Mouse (Mus musculus) CH12.LX (cell line): Measurements from ENCODE around the gene Pin4. TPM values are rescaled to one million over a fixed set of nuclear protein-coding genes. Genes with fewer than 3 reads are reported as not detected.

Experiments used
- DNase-seq: peaks from one replicate; pipeline ENCODE4 v3.0.0-alpha.2; 2013; ENCODE audit errors: extremely low read depth
- H3K27ac ChIP-seq: 2 replicates; pipeline ENCODE4 v1.5.1; 2012; ENCODE audit warnings: low read depth, mild to moderate bottlenecking, control low read depth, moderate library complexity; ENCODE audit not compliant: insufficient read depth
- H3K27me3 ChIP-seq: replicated peaks from 2 replicates; pipeline ENCODE3; 2012; ENCODE audit warnings: inconsistent platforms
- H3K36me3 ChIP-seq, 2 experiments: replicated peaks in 1 of 2; 2 replicates each; pipeline versions ENCODE3 to v1.6.1; 2012; ENCODE audit warnings: inconsistent platforms in 1 of 2, low read length in 1 of 2, mild to moderate bottlenecking in 1 of 2, mixed read lengths in 1 of 2, moderate library complexity in 1 of 2; ENCODE audit not compliant: control insufficient read depth in 1 of 2, insufficient read depth in 1 of 2
- H3K4me1 ChIP-seq, 2 experiments: 2 replicates each; pipeline ENCODE4 v1.6.1; 2012; ENCODE audit warnings: inconsistent platforms in 1 of 2, moderate library complexity in 1 of 2; ENCODE audit not compliant: insufficient read depth in 2 of 2, control insufficient read depth in 1 of 2
- H3K4me2 ChIP-seq: 2 replicates; pipeline ENCODE4 v1.6.1; 2012; ENCODE audit warnings: low read depth, mild to moderate bottlenecking, control low read depth; ENCODE audit not compliant: poor library complexity, insufficient read depth, severe bottlenecking
- H3K4me3 ChIP-seq, 3 experiments: fragments of 150-350 bp in 1 of 3; sonication (generic) in 1 of 3; replicated peaks in 1 of 3; 2 replicates each; pipeline versions ENCODE3 to v1.5.1; 2011 to 2012; ENCODE audit warnings: low read depth in 2 of 3, low read length in 2 of 3, mild to moderate bottlenecking in 2 of 3, moderate library complexity in 2 of 3, control low read depth in 1 of 3, improper control_type of control experiment in 1 of 3, inconsistent platforms in 1 of 3, mixed read lengths in 1 of 3; ENCODE audit not compliant: poor library complexity in 1 of 3
- H3K79me2 ChIP-seq: replicated peaks from 2 replicates; pipeline ENCODE4 v1.6.1; 2012; ENCODE audit warnings: mild to moderate bottlenecking, moderate library complexity; ENCODE audit not compliant: control insufficient read depth, poor library complexity, insufficient read depth, severe bottlenecking; ENCODE audit errors: extremely low read depth
- H3K9ac ChIP-seq: 2 replicates; pipeline ENCODE4 v1.6.1; 2012; ENCODE audit warnings: low read depth, mild to moderate bottlenecking, control low read depth, moderate library complexity; ENCODE audit not compliant: insufficient read depth
- H3K9me3 ChIP-seq: replicated peaks from 2 replicates; pipeline ENCODE3; 2012; ENCODE audit warnings: low read length, inconsistent platforms, mixed read lengths
- CHD1 ChIP-seq: IDR thresholded peaks from 2 replicates; pipeline ENCODE4 v1.6.1; 2012; ENCODE audit warnings: low read depth, low read length, improper control_type of control experiment, inconsistent platforms
- CTCF ChIP-seq, 2 experiments: IDR thresholded peaks in 1 of 2; conservative IDR thresholded peaks in 1 of 2; 2 replicates each; pipeline ENCODE4 v1.5.1; 2011 to 2012; ENCODE audit warnings: low read depth in 2 of 2, low read length in 2 of 2, improper control_type of control experiment in 1 of 2, inconsistent platforms in 1 of 2, mild to moderate bottlenecking in 1 of 2, moderate library complexity in 1 of 2
- ELF1 ChIP-seq: IDR thresholded peaks from 2 replicates; pipeline ENCODE4 v1.6.1; 2014; ENCODE audit warnings: low read depth, mild to moderate bottlenecking, inconsistent platforms, low read length, improper control_type of control experiment
- EP300 ChIP-seq: IDR thresholded peaks from 2 replicates; pipeline ENCODE4 v1.6.1; 2011; ENCODE audit warnings: low read length, improper control_type of control experiment
- ETS1 ChIP-seq: conservative IDR thresholded peaks from 2 replicates; pipeline ENCODE4 v1.6.1; 2012; ENCODE audit warnings: low read depth, mild to moderate bottlenecking, inconsistent platforms, low read length, improper control_type of control experiment, moderate library complexity
- HCFC1 ChIP-seq: IDR thresholded peaks from 2 replicates; pipeline ENCODE4 v1.6.1; 2012; ENCODE audit warnings: low read depth, mild to moderate bottlenecking, inconsistent platforms, low read length, improper control_type of control experiment
- IRF4 ChIP-seq: IDR thresholded peaks from 2 replicates; pipeline ENCODE4 v1.6.1; 2014; ENCODE audit warnings: low read depth, mild to moderate bottlenecking, inconsistent platforms, low read length, improper control_type of control experiment
- KAT2A ChIP-seq: IDR thresholded peaks from 2 replicates; pipeline ENCODE4 v1.6.1; 2012; ENCODE audit warnings: low read length, improper control_type of control experiment, inconsistent platforms; ENCODE audit not compliant: insufficient replicate concordance
- MAFK ChIP-seq: IDR thresholded peaks from 2 replicates; pipeline ENCODE4 v1.6.1; 2011; ENCODE audit warnings: low read length, improper control_type of control experiment; ENCODE audit not compliant: insufficient replicate concordance
- MAX ChIP-seq: IDR thresholded peaks from 2 replicates; pipeline ENCODE4 v1.6.1; 2011; ENCODE audit warnings: low read length, improper control_type of control experiment
- MEF2A ChIP-seq: IDR thresholded peaks from 2 replicates; pipeline ENCODE4 v1.6.1; 2014; ENCODE audit warnings: low read depth, mild to moderate bottlenecking, inconsistent platforms, low read length, improper control_type of control experiment, borderline replicate concordance
- MYC ChIP-seq: IDR thresholded peaks from 2 replicates; pipeline ENCODE4 v1.6.1; 2011; ENCODE audit warnings: low read depth, mild to moderate bottlenecking, improper control_type of control experiment, low read length
- NELFE ChIP-seq: IDR thresholded peaks from 2 replicates; pipeline ENCODE4 v1.6.1; 2011; ENCODE audit warnings: low read depth, low read length, improper control_type of control experiment
- NRF1 ChIP-seq: IDR thresholded peaks from 2 replicates; pipeline ENCODE4 v1.6.1; 2014; ENCODE audit warnings: low read depth, mild to moderate bottlenecking, inconsistent platforms, low read length, improper control_type of control experiment, moderate library complexity
- PAX5 ChIP-seq: IDR thresholded peaks from 2 replicates; pipeline ENCODE4 v1.6.1; 2012; ENCODE audit warnings: low read length, inconsistent platforms, mixed read lengths
- POLR2AphosphoS2 ChIP-seq: IDR thresholded peaks from 2 replicates; pipeline ENCODE4 v1.6.1; 2011; ENCODE audit warnings: low read depth, low read length, improper control_type of control experiment
- RAD21 ChIP-seq: IDR thresholded peaks from 2 replicates; pipeline ENCODE4 v1.6.1; 2011; ENCODE audit warnings: low read depth, mild to moderate bottlenecking, low read length, improper control_type of control experiment, moderate library complexity
- SMC3 ChIP-seq: IDR thresholded peaks from 2 replicates; pipeline ENCODE4 v1.6.1; 2011; ENCODE audit warnings: low read depth, low read length, improper control_type of control experiment
- TBP ChIP-seq: conservative IDR thresholded peaks from 2 replicates; pipeline ENCODE4 v1.6.1; 2011; ENCODE audit warnings: low read depth, low read length, improper control_type of control experiment
- UBTF ChIP-seq: IDR thresholded peaks from 2 replicates; pipeline ENCODE4 v1.6.1; 2012; ENCODE audit warnings: low read depth, mild to moderate bottlenecking, inconsistent platforms, low read length, improper control_type of control experiment, moderate library complexity
- USF1 ChIP-seq: IDR thresholded peaks from 2 replicates; pipeline ENCODE4 v1.6.1; 2014; ENCODE audit warnings: low read depth, mild to moderate bottlenecking, inconsistent platforms, low read length, improper control_type of control experiment
- USF2 ChIP-seq: conservative IDR thresholded peaks from 2 replicates; pipeline ENCODE4 v1.6.1; 2011; ENCODE audit warnings: low read depth, low read length, improper control_type of control experiment
- ZKSCAN1 ChIP-seq: IDR thresholded peaks from 2 replicates; pipeline ENCODE4 v1.6.1; 2012; ENCODE audit warnings: low read depth, inconsistent platforms, low read length, improper control_type of control experiment, borderline replicate concordance
- ZMIZ1 ChIP-seq: IDR thresholded peaks from 2 replicates; pipeline ENCODE4 v1.6.1; 2012; ENCODE audit warnings: low read depth, mild to moderate bottlenecking, inconsistent platforms, low read length, improper control_type of control experiment
- dilution Hi-C: fragments of 300-500 bp; cut with MboI; formaldehyde crosslinking; loops from 2 replicates; pipeline ENCODE4 v1.14.3; 2020; ENCODE audit warnings: low sequenced_read_pairs; ENCODE audit not compliant: extremely low pct_unique_long_range_greater_than_20kb, extremely low pct_ligation_motif_present
- in situ Hi-C: fragments of 300-500 bp; cut with MboI; formaldehyde crosslinking; loops from 3 replicates; pipeline ENCODE4 v1.14.3; 2019; ENCODE audit warnings: low sequenced_read_pairs, low pct_ligation_motif_present, low pct_unique_long_range_greater_than_20kb, mixed read lengths
- polyA plus RNA-seq: library from polyadenylated mRNA; unstranded; fragments of >175 nt; gene quantifications from 2 replicates; pipeline ENCODE4 v1.2.1, GENCODE M21; 2012; ENCODE audit warnings: low read depth; ENCODE audit not compliant: insufficient read length
- total RNA-seq, 2 experiments: library from RNA; depleted of rRNA; stranded (reverse); fragments of 300-350 nt in 1 of 2; fragments of >200 nt in 1 of 2; gene quantifications; 2 replicates each; pipeline ENCODE4 v1.2.3; 2012 to 2014

Gene Pin4
- total and polyA plus RNA-seq, 3 experiments, result 53.4 to 66.2 (median 62.0) TPM

DNA sequence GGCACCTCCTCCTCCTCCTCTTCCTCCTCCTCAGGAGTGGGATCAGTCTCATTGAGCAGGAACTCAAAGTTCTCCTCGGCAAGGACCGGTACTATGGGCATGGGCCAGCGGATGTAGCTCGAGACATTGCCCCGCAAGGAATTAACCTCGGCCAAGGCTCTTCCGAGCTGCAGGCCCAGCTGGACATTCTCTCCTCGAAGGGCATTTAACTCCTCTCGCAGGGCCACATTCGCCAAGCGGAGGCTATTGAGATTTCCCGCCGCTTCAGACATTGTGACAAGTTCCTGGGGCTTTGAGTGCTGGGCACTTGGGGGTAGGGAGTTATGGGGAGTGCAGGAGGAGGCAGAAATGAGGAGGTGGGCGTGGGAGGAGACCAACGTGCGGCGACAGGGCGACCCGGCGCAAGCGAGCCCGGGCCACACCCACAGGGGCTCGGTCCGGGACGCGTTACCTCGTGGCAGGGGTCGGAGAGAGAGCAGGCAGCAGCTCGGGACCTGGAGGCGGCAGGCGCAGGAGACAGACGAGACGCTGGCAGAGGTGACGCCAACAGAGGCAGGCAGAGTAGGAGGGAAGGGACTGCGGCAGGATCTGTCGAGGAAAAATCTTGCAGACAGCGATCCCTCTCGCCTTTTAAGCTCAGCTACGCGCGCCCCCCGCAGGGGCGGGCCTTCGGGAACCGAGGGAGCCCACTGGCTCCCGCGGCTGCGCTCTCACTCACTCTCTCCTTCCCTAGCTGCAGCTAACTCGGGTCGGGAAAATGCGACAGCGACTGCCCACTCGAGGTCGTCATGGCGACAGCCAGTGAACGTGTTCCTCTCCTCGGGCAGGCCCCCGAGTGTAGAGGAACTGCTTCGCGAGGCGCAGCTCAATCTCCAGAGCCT, 48.4 kb upstream of the Pin4 start, which contains the start of gene Rtl5:
Gene Rtl5, minus strand, starts transcription at position 714 of the 881 bp plus-strand sequence.
- Histone ChIP-seq H3K9ac (no peak within 1 kb of the TSS), H3K36me3 (no peaks in the 10 kb centered on the region), H3K4me2 (peak within 1 kb of the TSS; percentile 38; the same call in 1 of the 2 replicates), H3K27ac (no peak within 1 kb of the TSS), H3K27me3 (no peaks in the 10 kb centered on the region), H3K4me1 (peaks cover 15 to 39% of the 10 kb centered on the region in 2 experiments), H3K79me2 (no peaks in the 10 kb centered on the region), H3K9me3 (no peaks in the 10 kb centered on the region), H3K4me3 (peak within 1 kb of the TSS in 2 of 3 experiments; percentile 23 to 29)
- peak; percentile 30 for DNase-seq
- dilution Hi-C loops, result no loop called here
- in situ Hi-C loops, result loop anchor here (25.0 kb wide), 1 partner anchor 109 kb away; no protein-coding TSS in a partner anchor
- no peak for TF ChIP-seq MEF2A
- no peak for TF ChIP-seq ZKSCAN1
- no peak for TF ChIP-seq CTCF (conservative IDR thresholded peaks at IDR 0.05 in 1 of 2, IDR thresholded peaks at IDR 0.05 in 1 of 2; ENCODE audit: low read depth in 2 of 2, low read length in 2 of 2)
- TF ChIP-seq MAX, result no peak
- no peak for TF ChIP-seq NELFE
- TF ChIP-seq MAFK, result no peak
- no peak for TF ChIP-seq HCFC1
- TF ChIP-seq TBP, result no peak
- TF ChIP-seq POLR2AphosphoS2, result no peak
- no peak for TF ChIP-seq PAX5
- no peak for TF ChIP-seq IRF4
- TF ChIP-seq CHD1, result no peak
- TF ChIP-seq RAD21, result no peak
- TF ChIP-seq USF1, result no peak
- TF ChIP-seq NRF1, result no peak; the same call in 1 of the 2 replicates
- TF ChIP-seq KAT2A, result no peak
- no peak for TF ChIP-seq USF2

DNA sequence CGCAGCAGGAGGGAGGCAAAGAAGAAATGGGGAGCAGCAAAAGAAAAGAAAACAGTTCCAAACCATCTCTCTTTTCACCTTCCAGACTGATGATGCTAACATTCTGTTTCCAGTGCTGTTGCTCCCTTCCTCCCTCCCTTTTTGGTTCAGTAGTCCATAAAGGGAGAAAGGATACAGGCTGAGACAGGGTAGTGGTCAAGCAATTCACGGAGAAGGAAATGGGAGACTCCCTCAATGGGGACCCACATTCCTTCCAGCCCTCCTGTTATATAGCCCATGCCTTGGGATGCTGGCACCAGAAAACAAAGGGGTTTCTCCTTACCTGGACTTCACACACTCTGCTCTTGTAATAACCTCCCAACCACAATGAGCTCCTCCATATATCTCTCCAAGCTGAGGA, 47.7 kb upstream of the Pin4 start:
- no peaks in the 10 kb centered on the region for H3K36me3 ChIP-seq
- no peak for DNase-seq
- no peak overlapping the region for H3K27ac ChIP-seq
- H3K9me3 ChIP-seq, result no peaks in the 10 kb centered on the region
- in situ Hi-C loops (loop anchor here (25.0 kb wide), 1 partner anchor 109 kb away; no protein-coding TSS in a partner anchor), dilution Hi-C loops (no loop called here)
- H3K4me3 ChIP-seq, result peak overlapping the region in 2 of 3 experiments; percentile 23 to 29
- peaks cover 15 to 42% of the 10 kb centered on the region in 2 experiments for H3K4me1 ChIP-seq
- no peaks in the 10 kb centered on the region for H3K27me3 ChIP-seq
- no peak overlapping the region for H3K9ac ChIP-seq
- peak overlapping the region; percentile 38; the same call in 1 of the 2 replicates for H3K4me2 ChIP-seq
- H3K79me2 ChIP-seq, result no peaks in the 10 kb centered on the region
- no peak for TF ChIP-seq ZKSCAN1
- TF ChIP-seq ELF1, result no peak
- TF ChIP-seq UBTF, result no peak
- no peak for TF ChIP-seq CHD1
- no peak for TF ChIP-seq SMC3
- no peak for TF ChIP-seq ETS1
- TF ChIP-seq EP300, result no peak
- no peak for TF ChIP-seq ZMIZ1
- no peak for TF ChIP-seq MYC
